Mouse (Mus musculus): ENCODE measurements around the gene Sephs2.

Gene Sephs2

DNA sequence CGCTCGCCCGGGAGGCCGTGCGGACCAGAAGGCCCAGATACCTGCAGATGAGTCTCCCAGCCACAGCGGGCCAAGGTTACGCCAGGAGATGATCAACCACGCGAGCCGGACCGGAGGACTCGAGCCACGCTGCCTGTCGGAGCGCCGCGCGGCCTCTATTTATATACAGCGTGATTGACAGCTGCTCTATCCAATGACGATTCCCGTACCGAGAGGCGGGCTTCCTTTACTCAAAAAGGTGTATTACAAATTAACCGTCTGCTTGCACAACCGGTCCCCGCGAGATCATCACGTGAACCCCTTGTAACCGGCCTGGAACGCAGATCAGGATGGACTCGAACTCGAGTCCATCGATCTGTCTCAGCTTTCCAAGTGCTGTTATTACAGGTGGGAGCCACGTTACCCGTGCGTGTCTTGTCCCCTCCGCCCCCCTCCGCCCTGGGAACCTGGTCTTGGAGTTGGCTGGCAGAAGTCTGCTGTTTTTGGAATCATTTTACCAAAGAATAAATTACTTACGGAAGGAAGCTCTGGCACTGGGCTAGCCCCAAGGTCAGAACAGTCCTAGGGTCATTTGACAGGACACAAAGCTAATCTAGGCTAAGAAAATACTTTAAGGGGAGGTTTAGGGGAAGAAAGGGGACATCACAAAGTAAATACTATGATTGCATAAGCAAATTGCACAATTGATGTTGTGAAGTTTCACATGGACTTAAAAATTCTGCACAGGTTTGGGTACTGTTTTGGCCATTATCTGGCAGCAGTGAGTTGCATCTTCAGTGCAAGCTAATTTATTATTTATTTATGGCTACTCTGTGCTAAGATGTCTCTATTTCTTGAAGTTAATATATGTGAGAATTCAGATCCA lies at the start of gene Sephs2:
Gene Sephs2 (minus strand): TSS at position 131 of the 865 bp plus-strand sequence.
- DNase-seq (ENCODE audit: low spot score): peak; percentile 98

DNA sequence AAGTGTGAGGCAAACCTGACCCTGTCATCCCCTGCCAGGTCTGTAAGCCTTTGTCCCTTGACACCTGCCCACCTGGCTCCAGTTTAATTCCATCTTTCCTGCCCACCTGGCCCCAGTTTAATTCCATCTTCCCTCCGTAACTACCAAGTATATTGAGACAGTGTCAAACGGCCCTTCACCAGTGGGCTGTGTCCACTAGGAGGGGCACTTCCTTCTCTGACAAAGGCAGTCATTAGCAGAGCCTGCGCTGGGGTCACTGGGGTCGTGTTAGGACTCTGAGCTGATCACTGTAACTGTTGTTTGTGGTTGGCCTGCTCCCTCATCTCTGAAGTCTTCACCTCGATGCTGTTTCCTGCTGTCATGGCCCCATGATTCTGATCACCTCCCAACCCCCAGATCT lies 48.2 kb upstream of the Sephs2 start:
- DNase-seq (ENCODE audit: low spot score): no peak

DNA sequence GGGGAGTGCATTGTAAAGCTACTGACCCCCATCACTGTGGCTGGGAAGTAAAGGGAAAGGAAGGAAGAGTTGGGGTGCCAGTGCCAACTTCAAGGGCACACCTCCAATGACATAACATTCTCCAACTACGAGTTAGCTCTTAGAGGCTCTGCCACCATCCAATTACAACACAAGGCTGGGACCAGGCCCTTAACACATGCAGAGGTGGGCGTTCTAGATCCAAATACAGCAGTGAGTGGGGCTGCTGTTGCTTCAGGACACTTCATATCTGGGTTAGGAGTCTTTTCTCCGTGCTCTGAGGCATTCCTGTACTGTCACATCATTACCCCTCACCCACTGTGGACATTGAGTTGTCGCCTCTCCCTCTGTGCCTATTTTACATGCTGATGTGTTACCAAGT lies 47.3 kb upstream of the Sephs2 start:
- DNase-seq (ENCODE audit: low spot score): no peak

DNA sequence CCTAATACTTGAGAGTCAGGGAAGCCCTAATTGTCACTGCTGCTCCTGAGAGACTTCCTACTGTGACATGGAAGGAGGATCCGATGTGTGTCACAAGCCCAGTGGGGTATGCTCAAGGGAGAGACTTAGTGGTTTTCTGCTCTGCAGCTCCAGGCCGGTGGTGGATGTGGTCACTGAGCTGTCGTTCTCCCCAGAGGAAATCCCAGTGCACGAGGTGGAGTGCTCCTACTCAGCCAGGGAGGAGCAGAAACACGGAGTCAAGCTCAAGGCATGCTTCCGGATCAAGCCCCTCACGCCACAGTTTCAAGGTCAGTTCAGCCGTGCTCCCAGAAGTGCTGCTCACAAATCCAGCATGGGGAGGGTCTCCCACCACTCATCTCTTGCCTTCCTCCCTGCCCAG lies 40.1 kb upstream of the Sephs2 start:
- no peak for DNase-seq (ENCODE audit: low spot score)

DNA sequence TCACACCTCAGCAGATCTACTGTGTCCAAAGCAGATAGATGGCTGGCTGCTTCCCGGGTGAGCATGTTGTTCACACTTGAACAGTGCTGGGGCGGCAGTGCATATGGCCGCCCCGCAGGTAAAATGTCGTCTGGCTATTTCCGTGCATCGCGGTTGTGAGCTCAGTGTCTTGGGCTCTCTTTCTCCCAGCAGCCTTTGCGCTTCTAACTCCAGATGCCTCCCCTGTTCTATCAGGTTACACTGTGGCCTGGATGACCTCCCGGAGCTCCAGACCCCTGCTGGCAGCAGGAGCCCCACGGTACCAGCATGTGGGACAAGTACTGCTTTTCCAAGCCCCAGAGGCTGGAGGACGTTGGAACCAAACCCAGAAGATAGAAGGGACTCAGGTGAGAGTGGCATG lies 36.1 kb upstream of the Sephs2 start:
- no peak for DNase-seq (ENCODE audit: low spot score)

DNA sequence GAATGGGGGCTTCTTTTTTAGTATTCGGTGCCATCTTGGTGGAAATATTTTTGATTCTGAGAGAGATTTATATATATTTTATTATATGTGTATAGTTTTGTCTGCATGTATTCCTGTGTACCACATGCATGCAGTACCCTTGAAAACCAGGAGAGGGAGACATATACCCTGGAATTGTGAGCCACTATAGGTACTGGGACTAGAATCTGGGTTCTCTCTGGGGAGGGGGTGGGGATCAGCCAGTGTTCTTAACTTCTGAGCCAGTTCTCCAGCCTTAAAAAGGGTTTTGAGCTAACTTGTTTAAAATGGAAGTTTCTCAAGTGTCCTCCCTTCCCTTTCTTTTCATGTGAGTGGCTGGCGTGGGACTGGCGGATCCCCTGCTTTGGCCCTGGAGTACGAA lies 35.0 kb upstream of the Sephs2 start:
- peak; percentile 80 for DNase-seq (ENCODE audit: low spot score)

DNA sequence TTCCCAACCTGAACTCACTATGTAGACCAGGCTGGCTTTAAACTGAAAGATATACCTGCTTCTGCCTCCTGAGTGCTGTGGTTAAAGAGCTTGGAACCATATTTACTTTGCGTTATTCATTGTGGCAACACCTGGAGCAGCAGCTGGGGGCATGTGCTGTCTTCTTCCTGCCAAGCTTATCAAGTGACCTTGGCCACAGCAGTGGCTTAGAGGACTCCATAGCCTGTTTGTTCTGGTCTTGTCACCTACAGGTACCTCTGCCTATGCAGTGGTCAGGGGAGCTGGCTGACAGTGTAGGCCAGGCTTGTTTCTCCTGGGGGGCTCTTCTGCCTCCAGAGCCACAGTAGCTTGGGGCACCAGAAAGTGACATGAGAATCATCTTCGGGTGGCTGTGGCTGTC lies 34.6 kb upstream of the Sephs2 start:
- no peak for DNase-seq (ENCODE audit: low spot score)

DNA sequence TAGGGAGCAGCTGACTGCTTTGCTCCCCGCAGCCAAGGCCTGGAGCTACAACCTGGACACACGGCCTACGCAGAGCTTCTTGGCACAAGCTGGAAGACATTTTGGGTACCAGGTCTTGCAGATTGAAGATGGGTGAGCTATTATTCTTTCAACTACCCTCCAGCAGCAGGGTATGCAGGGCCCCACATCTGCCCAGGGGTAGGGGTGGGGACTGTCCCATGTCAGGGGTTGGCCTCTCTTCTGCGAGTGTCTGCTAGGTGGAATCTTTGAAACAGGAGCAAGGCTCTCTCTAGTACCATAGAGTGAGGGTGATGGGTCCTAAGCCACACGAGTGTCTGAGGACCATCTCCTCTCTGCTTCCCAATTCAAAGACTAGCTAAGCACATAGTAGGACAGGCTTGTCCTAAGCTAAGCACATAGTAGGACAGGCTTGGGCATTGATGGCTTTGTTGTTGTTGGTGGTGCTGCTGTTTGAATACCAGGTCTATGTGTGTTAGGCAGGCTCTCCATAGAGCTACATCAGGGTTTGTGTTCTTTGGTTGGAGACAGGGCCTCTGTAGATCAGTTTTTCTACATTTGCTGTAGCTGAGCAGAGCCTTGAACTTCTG lies 23.8 kb upstream of the Sephs2 start:
- DNase-seq (ENCODE audit: low spot score): no peak

DNA sequence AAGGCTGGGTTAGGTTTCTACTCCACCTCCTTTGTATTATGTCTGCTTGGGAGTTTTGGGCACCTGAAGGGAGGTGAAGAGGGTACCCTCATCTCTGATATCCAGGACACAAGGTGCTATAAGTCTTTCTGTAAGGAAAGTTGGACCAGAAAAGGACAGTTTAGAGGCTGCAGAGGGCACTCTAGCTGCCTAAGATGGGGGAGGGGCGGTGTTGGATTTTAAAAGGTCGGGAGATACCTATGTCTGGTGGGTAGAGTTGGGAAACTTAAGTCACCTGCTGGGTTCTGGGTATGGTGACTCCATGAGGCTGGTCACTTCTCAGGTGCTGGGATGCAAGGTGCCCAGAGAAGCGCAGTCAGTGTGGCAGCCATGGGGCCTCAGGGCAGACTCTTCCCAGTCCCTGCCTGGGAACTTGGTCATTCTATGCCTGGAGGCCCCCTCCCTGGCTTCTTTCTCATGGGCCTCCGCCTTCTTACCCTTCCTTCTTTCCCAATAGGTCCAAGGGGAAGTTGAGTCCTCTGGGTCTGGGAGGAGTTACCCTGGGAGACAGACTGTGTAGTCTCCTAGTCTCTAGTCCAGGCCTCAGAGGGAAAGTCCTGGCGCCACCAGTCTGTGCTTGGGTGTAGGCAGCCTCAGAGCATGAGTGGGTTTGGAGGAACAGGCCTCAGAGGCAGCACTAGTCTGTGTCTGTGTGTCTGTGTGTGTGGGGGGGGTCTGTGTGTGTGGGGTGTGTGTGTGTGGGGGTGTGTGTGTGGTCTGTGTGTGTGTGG lies 23.1 kb upstream of the Sephs2 start:
- no peak for DNase-seq (ENCODE audit: low spot score)

DNA sequence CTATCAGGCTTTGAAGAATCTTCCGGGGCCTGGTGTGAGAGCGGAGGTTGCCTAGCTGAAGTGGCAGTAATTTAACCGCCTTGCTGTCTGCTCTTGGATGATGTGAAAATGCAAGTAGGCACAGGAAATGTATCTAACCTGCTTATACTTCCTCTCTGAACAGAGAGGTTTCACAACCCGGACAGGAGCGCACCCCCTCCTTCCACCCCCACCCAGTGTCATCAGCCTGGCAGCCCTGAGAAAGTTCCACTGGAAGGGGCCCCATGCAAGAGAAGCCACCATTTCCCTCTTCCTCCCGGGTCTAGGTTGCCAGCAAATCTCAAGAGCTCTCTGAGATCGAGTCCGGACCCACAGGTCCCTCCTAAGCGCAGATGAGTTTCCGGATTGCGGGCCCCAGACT lies 22.2 kb upstream of the Sephs2 start, which contains the start of gene Itgal:
Gene Itgal (plus strand): TSS at position 163 of the 400 bp plus-strand sequence.
- DNase-seq (ENCODE audit: low spot score): no peak

DNA sequence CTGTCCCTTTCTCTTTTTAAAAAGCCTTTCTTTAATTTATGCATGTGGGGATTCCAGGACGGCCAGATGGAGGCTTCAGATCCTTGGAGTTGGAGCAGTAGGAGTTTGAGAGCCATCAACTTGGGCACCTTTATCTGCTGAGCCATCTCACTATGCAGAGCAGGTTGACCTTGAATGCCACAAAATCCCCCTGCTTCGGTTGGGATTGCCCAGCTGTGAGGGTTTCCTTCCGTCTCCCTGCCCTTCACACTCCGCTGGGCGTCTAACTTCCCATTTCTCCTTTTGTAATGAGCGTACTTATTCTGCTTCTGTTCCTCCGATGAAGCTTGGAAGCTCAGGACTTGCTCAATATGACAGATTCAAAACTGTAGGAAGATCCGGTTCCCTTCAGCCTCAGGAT lies 16.3 kb upstream of the Sephs2 start:
- DNase-seq (ENCODE audit: low spot score): no peak

DNA sequence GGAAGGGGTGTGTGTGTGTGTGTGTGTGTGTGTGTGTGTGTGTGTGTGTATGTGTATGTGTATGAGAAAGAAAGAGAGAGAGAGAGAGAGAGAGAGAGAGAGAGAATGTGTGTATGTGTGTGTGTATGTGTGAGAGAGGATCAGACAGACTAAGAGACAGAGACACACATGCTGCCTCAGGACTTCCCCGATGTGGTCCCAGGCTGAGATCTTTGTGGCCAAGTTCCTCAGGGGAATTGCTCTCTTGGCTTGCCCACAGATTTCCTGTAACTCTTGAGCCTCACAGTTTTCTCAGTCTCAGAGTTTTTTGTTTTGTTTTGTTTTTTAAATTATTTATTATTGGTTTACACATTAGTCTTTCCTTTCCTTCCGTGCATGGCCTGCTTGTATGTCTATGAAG lies 15.5 kb upstream of the Sephs2 start:
- DNase-seq (ENCODE audit: low spot score): no peak

DNA sequence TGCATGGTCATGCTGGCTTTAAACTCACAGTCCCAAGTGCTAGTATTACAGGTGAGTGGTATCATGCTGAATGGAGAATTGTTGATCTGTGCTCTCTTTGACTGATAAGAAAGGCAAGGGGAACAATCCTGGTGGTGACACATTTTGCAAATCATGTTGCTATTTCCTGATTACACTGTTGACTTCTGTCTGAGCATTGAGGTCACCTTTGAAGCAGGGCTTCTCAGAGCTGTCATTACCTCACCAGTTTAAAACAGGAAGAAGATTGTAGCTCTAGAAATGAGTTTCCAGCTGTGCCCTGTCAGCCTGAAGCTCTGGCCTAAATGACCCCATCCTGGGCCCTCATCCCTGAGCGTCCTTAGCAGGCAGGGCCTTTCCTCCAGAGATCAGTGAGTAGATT lies 14.1 kb upstream of the Sephs2 start:
- DNase-seq (ENCODE audit: low spot score): no peak

DNA sequence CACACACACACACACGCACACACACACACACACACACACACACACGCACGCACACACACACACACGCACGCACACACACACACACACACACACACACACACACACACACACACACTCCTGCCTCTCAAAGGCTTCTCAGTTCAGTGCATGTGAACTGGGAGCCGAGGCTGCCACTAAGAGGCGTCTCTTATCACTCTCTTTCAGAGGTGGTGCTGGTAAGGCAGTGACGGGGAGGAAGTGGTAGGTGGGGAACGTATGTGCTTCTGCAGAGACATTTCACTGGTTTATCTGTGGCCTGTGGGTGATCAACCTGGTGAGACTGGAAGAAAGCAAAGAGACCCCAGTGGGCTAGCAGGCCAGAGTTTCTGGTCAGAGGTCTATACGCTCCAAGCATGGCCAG lies 11.3 kb upstream of the Sephs2 start:
- no peak for DNase-seq (ENCODE audit: low spot score)

DNA sequence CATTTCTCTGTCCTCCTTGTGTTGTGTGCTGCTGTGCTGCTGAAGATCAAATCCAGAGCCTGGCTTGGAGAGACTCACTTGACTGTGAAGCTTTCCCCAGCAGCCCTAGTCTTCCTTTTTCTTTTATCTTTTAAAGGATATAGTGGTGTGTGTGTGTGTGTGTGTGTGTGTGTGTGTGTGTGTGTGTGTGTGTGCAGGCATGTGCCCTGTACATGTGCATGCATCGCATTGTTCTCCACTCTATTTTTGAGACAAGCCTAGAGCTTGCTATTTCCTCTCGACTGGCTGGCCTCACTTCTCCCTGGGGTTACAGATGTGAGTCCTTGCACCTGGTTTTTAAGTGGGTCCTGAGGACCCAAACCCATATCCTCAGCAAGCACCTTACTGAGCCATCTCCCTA lies 8.3 kb upstream of the Sephs2 start:
- no peak for DNase-seq (ENCODE audit: low spot score)

DNA sequence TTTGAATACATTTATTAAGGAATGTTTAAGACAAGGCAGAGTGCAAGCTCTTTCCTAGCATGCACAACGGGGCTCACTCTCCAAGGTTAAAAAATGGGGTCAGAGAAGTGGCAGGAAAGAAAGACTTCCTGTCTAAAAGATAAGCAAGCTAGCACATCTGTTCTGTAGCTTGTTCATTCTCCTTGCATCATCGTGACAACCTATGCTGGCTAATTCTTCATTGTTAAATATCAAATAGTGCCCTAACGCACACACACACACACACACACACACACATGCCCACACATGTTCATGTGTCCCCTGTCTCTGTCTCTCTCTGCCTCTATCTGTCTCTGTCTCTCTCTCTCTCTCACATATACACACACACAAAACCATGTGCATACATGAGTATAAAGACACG lies 7.3 kb upstream of the Sephs2 start:
- DNase-seq (ENCODE audit: low spot score): no peak

DNA sequence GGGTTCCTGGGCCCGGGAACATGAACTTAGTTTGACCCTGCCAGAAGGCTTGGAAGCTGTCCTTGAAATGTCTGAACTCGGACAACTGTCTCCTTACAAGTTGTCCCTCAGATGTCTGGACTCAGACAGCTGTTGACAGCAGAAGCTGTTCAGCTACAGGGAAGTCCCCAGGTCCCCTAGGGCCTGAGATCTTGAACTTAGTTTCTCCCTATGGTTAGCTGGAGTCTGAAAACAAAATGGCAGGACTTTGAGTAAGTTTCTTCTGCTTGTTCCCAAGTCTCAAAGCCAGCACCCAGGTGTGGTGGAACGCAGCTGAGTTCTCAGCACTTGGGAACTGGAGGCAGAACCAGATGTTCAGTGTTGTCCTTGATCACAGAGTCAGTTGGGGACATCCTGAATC lies 6.2 kb upstream of the Sephs2 start:
- DNase-seq (ENCODE audit: low spot score): no peak

DNA sequence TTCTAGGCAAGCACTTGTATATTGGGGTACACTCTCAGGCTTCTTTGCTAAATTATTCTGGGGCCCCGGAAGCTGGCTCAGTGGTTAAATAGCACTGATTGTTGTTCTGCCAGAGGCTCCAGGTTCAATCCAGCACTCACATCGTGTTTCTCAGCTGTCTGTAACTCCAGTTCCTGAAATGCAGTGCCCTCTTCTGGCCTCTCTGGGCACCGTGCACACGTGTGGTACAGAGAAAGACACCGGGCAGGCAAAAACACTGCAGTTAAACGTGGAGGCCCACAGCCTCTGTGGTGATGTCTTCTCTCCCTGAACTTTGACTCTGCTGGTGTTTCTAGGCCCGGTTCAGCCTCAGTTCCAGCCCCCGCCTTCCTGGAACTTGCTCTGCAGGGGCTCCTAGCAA lies 4.5 kb upstream of the Sephs2 start:
- peak; percentile 20 for DNase-seq (ENCODE audit: low spot score)

DNA sequence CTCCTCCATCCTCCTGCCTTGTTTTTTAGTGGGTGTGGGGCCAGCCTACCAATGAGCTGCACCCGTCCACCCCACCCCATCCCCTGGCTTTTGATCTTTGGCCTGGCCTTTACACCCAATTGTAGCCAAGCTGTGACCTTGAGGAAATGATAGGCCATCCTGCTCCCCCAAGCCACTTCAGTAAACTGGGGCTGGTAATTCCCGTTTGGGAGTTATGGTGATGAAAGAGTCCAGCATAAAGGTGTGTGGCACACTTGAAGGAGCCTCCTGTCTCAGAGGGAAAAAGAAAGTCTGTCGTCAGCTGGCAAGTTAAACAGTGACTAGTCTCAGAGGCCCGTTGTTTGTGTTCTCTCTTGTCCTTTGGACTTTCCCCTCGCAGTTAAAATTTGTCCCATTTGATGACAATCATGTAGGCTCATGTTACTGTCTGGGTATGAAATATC lies 2.7 kb upstream of the Sephs2 start:
- DNase-seq (ENCODE audit: low spot score): no peak

DNA sequence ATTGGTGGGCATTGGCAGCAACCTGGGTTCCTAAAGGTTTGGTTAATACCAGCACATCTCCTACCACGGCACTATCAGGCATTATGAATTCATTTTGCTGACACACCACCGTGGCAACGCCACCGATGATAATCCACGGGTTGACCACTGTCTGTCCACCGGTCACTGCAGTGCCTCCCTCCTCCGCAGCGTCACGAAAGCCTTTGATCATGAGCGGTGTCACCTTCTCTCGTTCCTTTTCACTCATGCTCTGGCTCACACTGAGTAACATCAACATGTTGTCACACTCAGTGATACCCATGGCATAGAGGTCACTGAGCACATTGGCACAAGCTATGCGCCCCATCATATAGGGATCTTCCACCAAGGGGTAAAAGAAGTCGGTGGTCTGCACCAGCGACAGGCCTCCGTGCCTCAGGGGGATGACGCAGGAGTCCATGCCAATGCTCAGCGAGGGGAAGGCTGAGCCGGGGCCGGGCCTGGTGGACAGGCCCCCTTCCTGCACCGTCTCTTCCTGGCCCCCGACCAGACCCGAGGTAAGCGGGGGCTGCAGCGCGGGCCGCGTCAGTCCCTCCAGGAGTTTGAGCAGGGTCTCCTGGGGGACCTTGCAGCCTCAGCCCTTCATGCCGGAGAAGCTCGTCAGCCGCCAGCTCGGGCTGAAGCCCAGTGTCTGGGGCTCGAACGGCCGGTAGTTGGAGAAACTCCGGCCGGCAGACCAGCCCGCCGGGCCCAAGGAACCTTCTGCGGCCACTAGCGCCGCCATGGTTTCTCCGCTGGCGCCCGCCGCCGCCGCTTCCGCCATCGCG lies 534 bp downstream of the Sephs2 start:
- no peak for DNase-seq (ENCODE audit: low spot score)

DNA sequence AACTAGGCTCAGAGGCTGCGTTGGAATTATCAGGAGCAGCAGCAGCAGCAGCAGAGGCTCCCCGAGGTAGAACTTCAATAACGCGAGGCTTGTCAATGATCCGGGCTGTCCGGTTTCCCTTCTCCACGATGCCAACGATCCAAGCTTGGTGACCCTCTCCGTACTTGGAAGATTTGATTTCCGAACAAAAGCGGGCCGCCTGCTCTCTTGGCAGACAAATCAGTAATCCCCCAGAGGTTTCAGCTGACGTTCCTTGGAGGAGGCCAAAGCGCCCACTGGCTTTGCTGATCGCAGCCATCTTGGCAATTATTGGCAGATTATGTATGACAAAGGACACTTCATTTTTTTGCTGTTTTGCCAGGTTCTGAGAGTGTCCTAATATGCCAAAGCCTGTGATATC lies 1.3 kb downstream of the Sephs2 start:
- no peak for DNase-seq (ENCODE audit: low spot score)

DNA sequence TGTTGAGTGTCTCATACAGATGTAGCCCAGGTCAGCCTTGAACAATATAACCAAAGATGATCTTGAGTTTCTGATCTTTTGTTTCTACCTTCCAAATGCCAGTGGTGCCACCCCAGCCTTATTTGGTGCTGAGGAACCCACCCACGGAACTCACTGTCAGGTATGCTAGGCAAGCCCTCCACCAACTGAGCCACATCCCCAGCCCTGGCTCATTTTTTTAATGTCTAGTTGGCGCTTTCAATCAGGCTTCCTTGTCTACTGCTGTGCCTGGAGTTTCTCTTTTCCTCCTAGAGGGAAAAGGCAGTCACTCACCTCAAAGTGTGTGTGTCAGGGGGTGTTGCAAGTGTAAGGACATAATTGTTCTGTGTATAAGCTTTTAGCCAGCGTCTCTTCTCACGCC lies 2.8 kb downstream of the Sephs2 start:
- no peak for DNase-seq (ENCODE audit: low spot score)
